Mouse (Mus musculus) forelimb bud, embryonic 11.5 days (tissue): ENCODE results near the gene Plk2.
"Not testable (repeated sequence)": the region's sequence is repeated elsewhere in the genome, so short reads cannot be mapped to it uniquely, and the experiment has no call there.

Experiments
- DNase-seq: peaks from one replicate; pipeline ENCODE4 v3.0.0-alpha.2; 2012; ENCODE audit warnings: low read depth, low spot score

Gene Plk2

GRCm38 (mm10) chr13:110394291-110395178, at the start of gene Plk2:
TSS of gene Plk2 (plus strand) at chr13:110395046.
- DNase-seq: peak; percentile 88

- DNase-seq: peak; percentile 65
These were observed 48.1 kb upstream of the Plk2 start for GRCm38 (mm10) chr13:110346707-110347106.

- no peak for DNase-seq
These were observed 43.8 kb upstream of the Plk2 start for GRCm38 (mm10) chr13:110351051-110351450.

- no peak for DNase-seq
These were observed 37.9 kb upstream of the Plk2 start, which contains the start of gene Gapt for GRCm38 (mm10) chr13:110356941-110357340. TSS of gene Gapt (minus strand) at chr13:110357199.

- DNase-seq: no peak
These were observed 31.1 kb upstream of the Plk2 start for GRCm38 (mm10) chr13:110363722-110364121.

- no peak for DNase-seq
These were observed 28.4 kb upstream of the Plk2 start for GRCm38 (mm10) chr13:110366477-110366876.

- DNase-seq: no peak
These were observed 26.8 kb upstream of the Plk2 start for GRCm38 (mm10) chr13:110367961-110368555.

- DNase-seq: not testable (repeated sequence)
These were observed 26.2 kb upstream of the Plk2 start for GRCm38 (mm10) chr13:110368556-110369040.

GRCm38 (mm10) chr13:110369673-110370072, 25.2 kb upstream of the Plk2 start:
- no peak for DNase-seq

- DNase-seq: no peak
These were observed 12.4 kb upstream of the Plk2 start for GRCm38 (mm10) chr13:110382447-110382901.

GRCm38 (mm10) chr13:110384514-110384913, 10.3 kb upstream of the Plk2 start:
- no peak for DNase-seq

- peak; percentile 77 for DNase-seq
These were observed 2.6 kb upstream of the Plk2 start for GRCm38 (mm10) chr13:110392210-110392609.

GRCm38 (mm10) chr13:110392631-110393030, 2.2 kb upstream of the Plk2 start:
- DNase-seq: no peak

- no peak for DNase-seq
These were observed 441 bp downstream of the Plk2 start for GRCm38 (mm10) chr13:110395179-110395794.

- DNase-seq: no peak
These were observed 1.3 kb downstream of the Plk2 start for GRCm38 (mm10) chr13:110395916-110396685.

- DNase-seq: no peak
These were observed 2.9 kb downstream of the Plk2 start for GRCm38 (mm10) chr13:110397750-110398149.

GRCm38 (mm10) chr13:110398513-110399270, 3.8 kb downstream of the Plk2 start:
- no peak for DNase-seq

GRCm38 (mm10) chr13:110401443-110401842, 6.6 kb downstream of the Plk2 start:
- DNase-seq: no peak

- DNase-seq: no peak
These were observed 7.0 kb downstream of the Plk2 start for GRCm38 (mm10) chr13:110401877-110402276.

GRCm38 (mm10) chr13:110404059-110404458, 9.2 kb downstream of the Plk2 start:
- no peak for DNase-seq

GRCm38 (mm10) chr13:110404686-110405085, 9.8 kb downstream of the Plk2 start:
- not testable (repeated sequence) for DNase-seq
